Comparison of ENCODE assay signal across 8 mouse cellular contexts in genomic region chr5:34517913-34518312, GRCm38 (mm10). TPM values are rescaled to one million over a fixed set of nuclear protein-coding genes. Genes with fewer than 3 reads are reported as not detected.
DNase-seq lines count a peak whose midpoint lies in the region.

No protein-coding gene starts in this region.

- peak; percentile 83 for DNase-seq in CD4-positive helper T cell, adult 2 months (ENCODE audit: low read depth, low spot score)
- DNase-seq in MEL-GATA-1-ER (ENCODE audit: extremely low read depth, low read depth) = peak; percentile 81
- DNase-seq in cerebellum, adult 8-10 months = peak; percentile 72
- peak; percentile 75 for DNase-seq in gastrocnemius, postnatal 14 days
- peak; percentile 58 to 79 for DNase-seq in layer of hippocampus, adult 8-10 months (ENCODE audit: low spot score in 2 of 2)
- DNase-seq in lung, postnatal 10 days = peak; percentile 88
- DNase-seq in right cerebral cortex, postnatal 36 days (ENCODE audit: low spot score in 2 of 2) = peak; percentile 33 to 41
- peak; percentile 63 to 80 for DNase-seq in urinary bladder, postnatal 4 days (ENCODE audit: low spot score in 2 of 2)

- intact Hi-C loops in gastrocnemius, postnatal 14 days (cut with DNase I; ENCODE audit: low total_unique reads) = loop anchor here (1.0 kb wide), 1 partner anchor 123 kb away; no protein-coding TSS in a partner anchor

RNA-seq across cellular contexts. Expression of gene Tnip2, which starts 4.1 kb away (rescaled TPM):
- total RNA-seq in gastrocnemius, postnatal 14 days (2021) = 1 to 10 TPM; 2.4 to 2.7 TPM
- total RNA-seq in layer of hippocampus, adult 8-10 months (2022) = 10 to 100 TPM; 27.2 to 36.7 (median 33.1) TPM

RNA-seq across cellular contexts. Expression of gene Sh3bp2, which starts 7.7 kb away (rescaled TPM):
- 1 to 10 TPM; 1.6 to 2.0 TPM for total RNA-seq in gastrocnemius, postnatal 14 days (2021)
- total RNA-seq in layer of hippocampus, adult 8-10 months (2022) = 10 to 100 TPM in 2 of 4 experiments, 1 to 10 TPM in 2; 3.8 to 13.5 (median 8.5) TPM

RNA-seq across cellular contexts. Expression of gene Add1, which starts 55.6 kb away (rescaled TPM):
- total RNA-seq in gastrocnemius, postnatal 14 days (2021) = 10 to 100 TPM; 79.1 to 93.4 TPM
- 100 to 1,000 TPM; 394 to 417 (median 404) TPM for total RNA-seq in layer of hippocampus, adult 8-10 months (2022)

Comparison
In these comparisons a context has a peak if more than half of its experiments do, and no peak if none do; other contexts are left out.
1. Peak in every context shown above with its lines: DNase-seq.
2. DNase-seq: peak in every context shown above with its lines; median percentile 88 in lung, postnatal 10 days; 83 in CD4-positive helper T cell, adult 2 months; 81 in MEL-GATA-1-ER; 75 in gastrocnemius, postnatal 14 days; 72 in cerebellum, adult 8-10 months; 72 in urinary bladder, postnatal 4 days; 68 in layer of hippocampus, adult 8-10 months; 37 in right cerebral cortex, postnatal 36 days.
3. RNA of gene Tnip2, which starts 4.1 kb away (total RNA-seq): 27.2 to 36.7 TPM in layer of hippocampus, adult 8-10 months; 2.4 to 2.7 TPM in gastrocnemius, postnatal 14 days; every median in the first group is over 4 times any median in the second.
4. RNA of gene Add1, which starts 55.6 kb away (total RNA-seq): 394 to 417 TPM in layer of hippocampus, adult 8-10 months; 79.1 to 93.4 TPM in gastrocnemius, postnatal 14 days; every median in the first group is over 4 times any median in the second.